Comparison of ENCODE assay signal across 18 mouse cellular contexts in genomic region chr14:29305623-29306022, GRCm38 (mm10).
A peak's percentile ranks its signal among the peaks of the same experiment; 100 is the strongest.
DNase-seq lines count a peak whose midpoint lies in the region; ATAC-seq and TF ChIP-seq lines count a peak whose summit lies in the region.
"Had no signal": no experiment of that assay in that cellular context is flagged by ENCODE, and none has a peak within 500 bp of the region (broad histone marks: within the 10 kb centered on the region; RNA-seq: fewer than 3 reads in every experiment).

No protein-coding gene starts in this region.

- H3K4me1 ChIP-seq in neural tube, embryonic 14.5 days (ENCODE audit: control insufficient read depth, insufficient read depth, low read length): no peaks in the 10 kb centered on the region
- H3K4me1 ChIP-seq in neural tube, embryonic 15.5 days: no peaks in the 10 kb centered on the region
- H3K4me1 ChIP-seq: heart, embryonic 15.5 days; liver, embryonic 13.5 days had no signal

- DNase-seq in heart, postnatal 14 days: peak; percentile 1 to 2
- DNase-seq in heart, postnatal 4 days: no peak
- peak; percentile 34 for DNase-seq in cerebellum, adult 9-11 months
- no peak for DNase-seq in urinary bladder, postnatal 25 days (ENCODE audit: low spot score)
- DNase-seq in gastrocnemius, adult 2 months: no peak
- DNase-seq: adrenal gland, postnatal 10 days; embryo, embryonic 11 days; gastrocnemius, postnatal 36 days; kidney, adult 8-10 months; kidney, postnatal 4 days; layer of hippocampus, postnatal 36 days; liver, embryonic 13.5 days; thymus, adult 2 months had no signal

- H3K36me3 ChIP-seq in neural tube, embryonic 14.5 days (ENCODE audit: control insufficient read depth, insufficient read depth, low read length): no peaks in the 10 kb centered on the region
- H3K36me3 ChIP-seq in neural tube, embryonic 15.5 days: no peaks in the 10 kb centered on the region
- H3K36me3 ChIP-seq: heart, embryonic 15.5 days; liver, embryonic 13.5 days had no signal

- H3K4me3 ChIP-seq in neural tube, embryonic 14.5 days (ENCODE audit: low read depth, low read length): no peak overlapping the region
- H3K4me3 ChIP-seq in neural tube, embryonic 15.5 days (replicated peaks): no peak overlapping the region
- no peak overlapping the region for H3K4me3 ChIP-seq in gastrocnemius, adult 2 months
- H3K4me3 ChIP-seq: heart, embryonic 15.5 days; liver, embryonic 13.5 days; myocyte had no signal

- H3K9ac ChIP-seq in neural tube, embryonic 14.5 days (replicated peaks; ENCODE audit: low read depth, low read length): no peak overlapping the region
- no peak overlapping the region for H3K9ac ChIP-seq in neural tube, embryonic 15.5 days (replicated peaks)
- H3K9ac ChIP-seq: heart, embryonic 15.5 days; liver, embryonic 13.5 days had no signal

- intact Hi-C loops in heart, postnatal 14 days (cut with DNase I): no loop called here
- intact Hi-C loops in gastrocnemius, adult 2 months (cut with DNase I): no loop called here

- H3K4me2 ChIP-seq in neural tube, embryonic 14.5 days (ENCODE audit: low read depth, low read length): no peak overlapping the region
- H3K4me2 ChIP-seq in neural tube, embryonic 15.5 days: no peak overlapping the region
- H3K4me2 ChIP-seq: heart, embryonic 15.5 days; liver, embryonic 13.5 days had no signal

- WGBS in neural tube, embryonic 14.5 days: 64% methylated on average over 9 of the region's 9 CpGs
- WGBS in neural tube, embryonic 15.5 days: 50% methylated on average over 9 of the region's 9 CpGs

- peak; percentile 46; the same call in 1 of the 2 replicates for ATAC-seq in neural tube, embryonic 14.5 days (ENCODE audit: low read depth)
- no peak for ATAC-seq in neural tube, embryonic 15.5 days (ENCODE audit: low FRiP score)
- ATAC-seq: CD4-positive, CD25-positive, alpha-beta regulatory T cell, adult 4 months had no signal

- H3K27ac ChIP-seq in neural tube, embryonic 14.5 days (ENCODE audit: low read depth, low read length): no peak overlapping the region
- H3K27ac ChIP-seq in neural tube, embryonic 15.5 days (replicated peaks): no peak overlapping the region
- no peak overlapping the region for H3K27ac ChIP-seq in gastrocnemius, adult 2 months
- H3K27ac ChIP-seq: heart, embryonic 15.5 days; liver, embryonic 13.5 days had no signal

- TF ChIP-seq CTCF in gastrocnemius, adult 2 months (IDR thresholded peaks at IDR 0.05): no peak

- no peaks in the 10 kb centered on the region for H3K27me3 ChIP-seq in neural tube, embryonic 14.5 days (ENCODE audit: control insufficient read depth, insufficient read depth, low read length)
- no peaks in the 10 kb centered on the region for H3K27me3 ChIP-seq in neural tube, embryonic 15.5 days (replicated peaks)
- H3K27me3 ChIP-seq: heart, embryonic 15.5 days; liver, embryonic 13.5 days had no signal

- no peaks in the 10 kb centered on the region for H3K9me3 ChIP-seq in neural tube, embryonic 14.5 days (ENCODE audit: control insufficient read depth, low read length)
- no peaks in the 10 kb centered on the region for H3K9me3 ChIP-seq in neural tube, embryonic 15.5 days (replicated peaks)
- H3K9me3 ChIP-seq: heart, embryonic 15.5 days; liver, embryonic 13.5 days had no signal

Comparison
In these comparisons a context has a peak if more than half of its experiments do, and no peak if none do; other contexts are left out.
1. DNase-seq: peak in heart, postnatal 14 days (2 of 2) and cerebellum, adult 9-11 months (single experiment); none in heart, postnatal 4 days (single experiment), urinary bladder, postnatal 25 days (single experiment) and gastrocnemius, adult 2 months (single experiment).